Mouse (Mus musculus): ENCODE results near the gene Rere.

GRCm38 (mm10) chr4:150406821-150407220 is 125.4 kb downstream of the Rere start:
- no peak for TF ChIP-seq CTCF (IDR thresholded peaks at IDR 0.05)
- TF ChIP-seq POLR2A (IDR thresholded peaks at IDR 0.05; ENCODE audit: insufficient read depth, low read depth, low read length), result no peak
- TF ChIP-seq EP300 (IDR thresholded peaks at IDR 0.05; ENCODE audit: insufficient read depth, low read depth, low read length), result no peak

All from heart, adult 2 months (tissue).